Mouse (Mus musculus): Measurements from ENCODE around the gene Dnali1. TPM values are rescaled to one million over a fixed set of nuclear protein-coding genes. Genes with fewer than 3 reads are reported as not detected.

Gene Dnali1
- total and polyA plus RNA-seq, 3 experiments, result 1.1 to 2.3 (median 2.1) TPM

DNA sequence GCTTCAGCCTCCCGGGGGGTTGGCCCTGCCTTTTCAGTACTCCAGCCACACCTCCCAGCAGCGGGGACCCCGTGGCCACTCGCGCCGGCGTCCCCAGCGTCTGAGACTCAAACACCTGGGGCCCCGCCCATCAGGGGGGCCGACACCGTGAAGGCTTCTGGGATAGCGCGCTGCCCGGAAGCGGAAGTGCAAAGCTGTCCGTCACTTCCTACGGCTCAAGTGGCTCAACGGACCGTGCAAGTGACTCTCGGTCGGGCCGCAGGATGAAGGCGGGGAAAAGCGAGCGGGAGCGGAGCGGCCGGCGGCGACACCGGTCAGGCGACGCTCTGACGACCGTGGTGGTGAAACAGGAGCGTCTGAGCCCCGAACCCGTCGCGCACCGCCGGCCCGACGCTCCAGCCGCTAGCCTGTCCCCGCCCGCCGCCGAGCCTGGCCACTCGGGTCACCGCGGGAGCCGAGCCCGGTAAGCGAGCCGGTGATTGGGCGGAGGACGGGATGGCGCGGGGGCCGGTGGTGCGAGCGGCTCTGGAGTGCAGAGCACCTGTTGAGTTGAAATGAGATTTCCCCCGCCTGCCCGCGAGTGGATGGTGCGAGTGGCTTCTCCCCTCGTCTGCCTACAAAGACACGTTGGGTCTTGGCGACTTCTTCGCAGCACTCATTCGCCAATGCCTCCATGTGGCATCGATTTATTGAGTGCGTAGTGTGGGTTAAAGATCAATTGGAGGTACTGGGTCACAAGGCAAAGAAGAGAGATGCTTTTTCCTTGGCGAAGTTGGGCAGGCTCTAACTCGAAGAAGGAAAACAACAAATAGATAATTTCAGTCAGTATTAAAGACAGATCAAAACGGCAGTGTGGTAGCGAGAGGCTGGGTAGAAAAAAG is 1.2 kb upstream of the Dnali1 start, which contains the start of gene Snip1:
TSS of gene Snip1 (plus strand) at position 183 of the 881 bp plus-strand sequence.
- peak within 1 kb of the TSS; percentile 92 to 99 (median 95) for H3K4me3 ChIP-seq (replicated peaks in 1 of 3; ENCODE audit: low read depth in 2 of 3, low read length in 2 of 3, poor library complexity in 1 of 3)
- in situ Hi-C loops (cut with MboI; ENCODE audit: low pct_ligation_motif_present, low pct_unique_long_range_greater_than_20kb, low sequenced_read_pairs), result loop anchor here (10.0 to 25.0 kb wide), 2 partner anchors 304 to 362 kb away; partner anchors contain the start of gene Fhl3
- H3K9me3 ChIP-seq (replicated peaks; ENCODE audit: low read length), result no peaks in the 10 kb centered on the region
- dilution Hi-C loops (cut with MboI; ENCODE audit: extremely low pct_ligation_motif_present, extremely low pct_unique_long_range_greater_than_20kb, low sequenced_read_pairs), result loop anchor here (25.0 kb wide), 1 partner anchor 104 kb away; no protein-coding TSS in a partner anchor
- peak within 1 kb of the TSS; percentile 96 for H3K9ac ChIP-seq (ENCODE audit: insufficient read depth, low read depth)
- peaks cover 28 to 37% of the 10 kb centered on the region in 2 experiments for H3K36me3 ChIP-seq (replicated peaks in 1 of 2; ENCODE audit: control insufficient read depth in 1 of 2, insufficient read depth in 1 of 2, low read length in 1 of 2)
- DNase-seq (ENCODE audit: extremely low read depth), result peak; percentile 96
- peaks cover 35% of the 10 kb centered on the region for H3K79me2 ChIP-seq (replicated peaks; ENCODE audit: control insufficient read depth, extremely low read depth, insufficient read depth, poor library complexity, severe bottlenecking)
- peaks cover 10 to 29% of the 10 kb centered on the region in 2 experiments for H3K4me1 ChIP-seq (ENCODE audit: control insufficient read depth in 1 of 2, insufficient read depth in 2 of 2)
- peak within 1 kb of the TSS; percentile 30; the same call in 1 of the 2 replicates for H3K27ac ChIP-seq (ENCODE audit: insufficient read depth, low read depth)
- H3K27me3 ChIP-seq (replicated peaks), result no peaks in the 10 kb centered on the region
- H3K4me2 ChIP-seq (ENCODE audit: insufficient read depth, low read depth, poor library complexity, severe bottlenecking), result peak within 1 kb of the TSS; percentile 80
- TF ChIP-seq SMC3 (IDR thresholded peaks at IDR 0.05; ENCODE audit: low read depth, low read length), result no peak
- no peak for TF ChIP-seq JUN (IDR thresholded peaks at IDR 0.05; ENCODE audit: insufficient read depth, low read depth, low read length)
- TF ChIP-seq MAFK (IDR thresholded peaks at IDR 0.05; ENCODE audit: insufficient replicate concordance, low read length), result 0 out of 2 replicates have a peak, but pooled peaks have one; percentile 16
- TF ChIP-seq CTCF (conservative IDR thresholded peaks at IDR 0.05 in 1 of 2, IDR thresholded peaks at IDR 0.05 in 1 of 2; ENCODE audit: low read depth in 2 of 2, low read length in 2 of 2), result no peak
- TF ChIP-seq IRF4 (IDR thresholded peaks at IDR 0.05; ENCODE audit: low read depth, low read length), result peak; percentile 63; the same call in 1 of the 2 replicates
- no peak; the same call in 1 of the 2 replicates for TF ChIP-seq ZNF384 (IDR thresholded peaks at IDR 0.05; ENCODE audit: low read depth, low read length)
- TF ChIP-seq MAX (IDR thresholded peaks at IDR 0.05; ENCODE audit: low read length), result peak; percentile 73; the same call in 1 of the 2 replicates
- no peak for TF ChIP-seq ZKSCAN1 (IDR thresholded peaks at IDR 0.05; ENCODE audit: borderline replicate concordance, low read depth, low read length)
- TF ChIP-seq USF2 (conservative IDR thresholded peaks at IDR 0.05; ENCODE audit: low read depth, low read length), result no peak
- peak; percentile 98 for TF ChIP-seq ELF1 (IDR thresholded peaks at IDR 0.05; ENCODE audit: low read depth, low read length)
- peak; percentile 90 for TF ChIP-seq TCF12 (IDR thresholded peaks at IDR 0.05; ENCODE audit: low read depth, low read length)
- peak; percentile 97 for TF ChIP-seq SIN3A (IDR thresholded peaks at IDR 0.05; ENCODE audit: low read length)
- TF ChIP-seq MAZ (IDR thresholded peaks at IDR 0.05; ENCODE audit: low read depth, low read length), result peak; percentile 96
- peak; percentile 64 for TF ChIP-seq MEF2A (IDR thresholded peaks at IDR 0.05; ENCODE audit: borderline replicate concordance, low read depth, low read length)
- TF ChIP-seq NRF1 (IDR thresholded peaks at IDR 0.05; ENCODE audit: low read depth, low read length), result peak; percentile 67
- TF ChIP-seq KAT2A (IDR thresholded peaks at IDR 0.05; ENCODE audit: insufficient replicate concordance, low read length), result peak; percentile 94
- peak; percentile 52; the same call in 1 of the 2 replicates for TF ChIP-seq MYC (IDR thresholded peaks at IDR 0.05; ENCODE audit: low read depth, low read length)
- TF ChIP-seq ZC3H11A (IDR thresholded peaks at IDR 0.05; ENCODE audit: low read depth, low read length), result no peak
- peak; percentile 89 for TF ChIP-seq MXI1 (IDR thresholded peaks at IDR 0.05; ENCODE audit: low read depth, low read length)
- TF ChIP-seq EP300 (IDR thresholded peaks at IDR 0.05; ENCODE audit: low read length), result no peak
- TF ChIP-seq GABPA (IDR thresholded peaks at IDR 0.05; ENCODE audit: insufficient replicate concordance, low read depth, low read length), result no peak; the same call in 1 of the 2 replicates
- no peak for TF ChIP-seq PAX5 (IDR thresholded peaks at IDR 0.05; ENCODE audit: low read length)
- no peak; the same call in 1 of the 2 replicates for TF ChIP-seq ETS1 (conservative IDR thresholded peaks at IDR 0.05; ENCODE audit: low read depth, low read length)
- TF ChIP-seq RCOR1 (conservative IDR thresholded peaks at IDR 0.05; ENCODE audit: low read depth, low read length), result peak; percentile 83; the same call in 1 of the 2 replicates
- TF ChIP-seq USF1 (IDR thresholded peaks at IDR 0.05; ENCODE audit: low read depth, low read length), result peak; percentile 34; the same call in 1 of the 2 replicates
- TF ChIP-seq TBP (conservative IDR thresholded peaks at IDR 0.05; ENCODE audit: low read depth, low read length), result 0 out of 2 replicates have a peak, but pooled peaks have one; percentile 50
- TF ChIP-seq E2F4 (IDR thresholded peaks at IDR 0.05; ENCODE audit: insufficient replicate concordance, low read depth, low read length), result peak; percentile 51; the same call in 1 of the 2 replicates
- peak; percentile 69; the same call in 1 of the 2 replicates for TF ChIP-seq POLR2AphosphoS2 (IDR thresholded peaks at IDR 0.05; ENCODE audit: low read depth, low read length)
- TF ChIP-seq UBTF (IDR thresholded peaks at IDR 0.05; ENCODE audit: low read depth, low read length), result no peak; the same call in 1 of the 2 replicates
- TF ChIP-seq HCFC1 (IDR thresholded peaks at IDR 0.05; ENCODE audit: low read depth, low read length), result peak; percentile 93
- TF ChIP-seq CHD2 (IDR thresholded peaks at IDR 0.05; ENCODE audit: low read length), result peak; percentile 66
- no peak; the same call in 1 of the 2 replicates for TF ChIP-seq CHD1 (IDR thresholded peaks at IDR 0.05; ENCODE audit: low read depth, low read length)
- TF ChIP-seq RAD21 (IDR thresholded peaks at IDR 0.05; ENCODE audit: low read depth, low read length), result no peak
- peak; percentile 95 for TF ChIP-seq NELFE (IDR thresholded peaks at IDR 0.05; ENCODE audit: low read depth, low read length)
- TF ChIP-seq BHLHE40 (IDR thresholded peaks at IDR 0.05; ENCODE audit: low read depth, low read length), result 0 out of 2 replicates have a peak, but pooled peaks have one; percentile 8
- peak; percentile 90 for TF ChIP-seq ZMIZ1 (IDR thresholded peaks at IDR 0.05; ENCODE audit: low read depth, low read length)

All from CH12.LX (cell line).